Mouse (Mus musculus) hindbrain, embryonic 11.5 days (tissue): Measurements from ENCODE around the gene Rapgef6. TPM values are rescaled to one million over a fixed set of nuclear protein-coding genes. Genes with fewer than 3 reads are reported as not detected.

ENCODE experiments used
- ATAC-seq: fragments of 200-750 bp; cut with Nextera tagmentation; 2 replicates; pipeline ENCODE4 v1.8.0; 2017; ENCODE audit warnings: mild to moderate bottlenecking, moderate TSS enrichment, moderate library complexity; ENCODE audit not compliant: low FRiP score
- DNase-seq: peaks from one replicate; pipeline ENCODE4 v3.0.0-alpha.2; 2015; ENCODE audit warnings: low spot score
- H3K27ac ChIP-seq: fragments of 300-500 bp; sonication (generic); 2 replicates; pipeline ENCODE4 v1.5.1; 2014; ENCODE audit warnings: mild to moderate bottlenecking, low read depth, low read length
- H3K27me3 ChIP-seq: fragments of 300-500 bp; sonication (generic); 2 replicates; pipeline ENCODE4 v1.6.1; 2014; ENCODE audit warnings: mild to moderate bottlenecking, low read length, moderate library complexity, mixed read lengths; ENCODE audit not compliant: control insufficient read depth, insufficient read depth
- H3K36me3 ChIP-seq: fragments of 300-500 bp; sonication (generic); 2 replicates; pipeline ENCODE4 v1.6.1; 2014; ENCODE audit warnings: mild to moderate bottlenecking, low read length, moderate library complexity, mixed read lengths; ENCODE audit not compliant: control insufficient read depth, insufficient read depth
- H3K4me1 ChIP-seq: fragments of 300-500 bp; sonication (generic); replicated peaks from 2 replicates; pipeline ENCODE4 v1.6.1; 2014; ENCODE audit warnings: low read length, mixed read lengths; ENCODE audit not compliant: control insufficient read depth, insufficient read depth
- H3K4me2 ChIP-seq: fragments of 300-500 bp; sonication (generic); replicated peaks from 2 replicates; pipeline ENCODE4 v1.6.1; 2014; ENCODE audit warnings: mild to moderate bottlenecking, low read depth, low read length
- H3K4me3 ChIP-seq: fragments of 300-500 bp; sonication (generic); 2 replicates; pipeline ENCODE4 v1.5.1; 2014; ENCODE audit warnings: low read depth, low read length
- H3K9ac ChIP-seq: fragments of 300-500 bp; sonication (generic); 2 replicates; pipeline ENCODE4 v1.6.1; 2014; ENCODE audit warnings: low read depth, low read length
- H3K9me3 ChIP-seq: fragments of 300-500 bp; sonication (generic); 2 replicates; pipeline ENCODE4 v1.6.1; 2016; ENCODE audit warnings: low read length; ENCODE audit not compliant: control insufficient read depth
- WGBS: fragments of 180-500 bp; shearing (Covaris S2); extraction: QIAGEN DNeasy Blood & Tissue Kit; methylation state at CpG from one replicate; pipeline ENCODE4 v1.1.7; 2014; 5-methylcytosine and 5-hydroxymethylcytosine counted together
- polyA plus RNA-seq: library from polyadenylated mRNA; unstranded; fragments of >200 nt; fragmentation: Nextera tagmentation; extraction: Ambion mirVana; gene quantifications from 2 replicates; pipeline ENCODE4 v1.2.1, GENCODE M21; 2014

Rapgef6 gene
- polyA plus RNA-seq, 1 experiment from 2014 or later = 47.0 TPM

DNA sequence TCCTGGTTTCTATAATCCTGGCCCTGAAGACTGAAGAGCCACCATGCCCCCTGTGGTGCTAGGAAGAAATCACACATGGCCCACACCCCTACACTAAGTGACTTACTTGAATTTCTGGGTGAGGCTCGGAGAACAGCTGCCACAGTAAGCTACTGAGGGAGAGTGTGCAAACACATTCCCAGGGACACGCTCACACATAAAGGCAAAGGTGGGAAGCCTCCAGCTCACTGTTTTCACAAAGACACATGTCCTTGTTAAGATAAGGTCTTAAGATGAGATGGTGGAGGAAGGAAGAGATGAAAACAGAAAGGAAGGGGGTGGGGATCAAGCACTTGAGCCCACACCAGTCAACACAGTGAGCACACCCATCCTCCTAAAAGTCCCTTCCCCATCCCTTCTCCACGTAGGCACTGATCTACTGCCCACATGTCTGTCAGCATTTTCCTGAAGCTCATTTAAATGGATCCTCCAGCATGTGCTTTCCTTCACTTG is 204.0 kb downstream of the Rapgef6 start:
- no peak overlapping the region for H3K27ac ChIP-seq
- H3K4me3 ChIP-seq = no peak overlapping the region
- H3K4me1 ChIP-seq = no peaks in the 10 kb centered on the region
- no peaks in the 10 kb centered on the region for H3K27me3 ChIP-seq
- DNase-seq (no peak), ATAC-seq (no peak)
- H3K9ac ChIP-seq = no peak overlapping the region
- 82% methylated on average over 3 of the region's 3 CpGs for WGBS
- H3K4me2 ChIP-seq = no peak overlapping the region
- no peaks in the 10 kb centered on the region for H3K9me3 ChIP-seq
- no peaks in the 10 kb centered on the region; the same call in 1 of the 2 replicates for H3K36me3 ChIP-seq

DNA sequence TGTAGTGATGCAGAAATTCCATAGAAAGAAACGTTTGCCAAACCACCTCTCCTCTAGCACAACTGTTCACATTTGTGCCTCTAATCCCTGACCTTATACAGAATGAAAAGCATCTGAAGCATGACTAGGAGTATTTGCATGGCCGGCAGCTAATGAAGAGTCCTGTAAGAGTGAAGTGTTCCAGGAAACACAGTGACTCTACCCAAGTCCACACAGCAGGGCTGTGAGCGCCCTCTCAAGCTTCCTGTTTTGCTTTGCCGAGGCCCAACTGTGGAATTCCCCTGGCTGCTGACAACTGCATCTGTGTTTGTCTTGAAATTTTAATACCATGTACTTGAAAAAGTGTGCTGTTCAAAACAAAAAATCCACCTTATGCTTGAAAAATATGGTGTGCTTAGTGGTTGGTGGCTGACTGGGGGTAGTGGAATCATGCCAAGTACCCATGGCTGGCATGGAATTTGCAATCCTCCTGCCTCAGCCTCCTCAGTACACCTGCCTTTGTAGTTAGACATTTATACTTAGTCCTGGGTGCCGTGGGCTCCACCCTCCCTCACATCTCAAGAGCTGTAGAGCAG is 204.8 kb downstream of the Rapgef6 start:
- no peaks in the 10 kb centered on the region for H3K9me3 ChIP-seq
- H3K4me1 ChIP-seq = no peaks in the 10 kb centered on the region
- no peak overlapping the region for H3K4me2 ChIP-seq
- ATAC-seq (no peak), DNase-seq (no peak)
- WGBS = 77% methylated on average over 5 of the region's 5 CpGs
- H3K9ac ChIP-seq = no peak overlapping the region
- H3K27me3 ChIP-seq = no peaks in the 10 kb centered on the region
- no peak overlapping the region for H3K27ac ChIP-seq
- H3K36me3 ChIP-seq = no peaks in the 10 kb centered on the region; the same call in 1 of the 2 replicates
- no peak overlapping the region for H3K4me3 ChIP-seq

DNA sequence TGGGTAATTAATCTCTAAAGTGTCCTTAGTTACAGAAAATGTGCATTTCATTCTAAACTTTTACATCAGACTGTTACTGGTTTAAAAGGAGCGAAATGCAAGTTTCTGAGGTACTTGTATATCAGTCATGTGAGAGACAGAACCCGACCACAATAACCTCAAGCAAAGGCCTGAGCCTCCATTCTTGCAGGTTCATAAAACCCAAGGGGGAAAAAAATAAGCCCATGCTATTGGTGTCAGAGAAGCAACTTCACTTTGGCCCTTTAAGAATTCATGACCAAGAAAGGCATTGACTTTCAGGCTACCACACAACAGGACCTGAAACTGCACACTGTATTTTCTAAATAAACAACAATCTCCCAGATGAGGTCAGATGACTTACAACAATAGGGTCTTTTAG is 205.7 kb downstream of the Rapgef6 start:
- Histone ChIP-seq H3K4me3 (no peak overlapping the region), H3K4me2 (no peak overlapping the region), H3K27ac (no peak overlapping the region), H3K27me3 (no peaks in the 10 kb centered on the region), H3K9ac (no peak overlapping the region), H3K9me3 (no peaks in the 10 kb centered on the region), H3K36me3 (no peaks in the 10 kb centered on the region; the same call in 1 of the 2 replicates), H3K4me1 (no peaks in the 10 kb centered on the region)
- ATAC-seq (no peak), DNase-seq (no peak)
- WGBS = 89% methylated on average over 2 of the region's 2 CpGs

DNA sequence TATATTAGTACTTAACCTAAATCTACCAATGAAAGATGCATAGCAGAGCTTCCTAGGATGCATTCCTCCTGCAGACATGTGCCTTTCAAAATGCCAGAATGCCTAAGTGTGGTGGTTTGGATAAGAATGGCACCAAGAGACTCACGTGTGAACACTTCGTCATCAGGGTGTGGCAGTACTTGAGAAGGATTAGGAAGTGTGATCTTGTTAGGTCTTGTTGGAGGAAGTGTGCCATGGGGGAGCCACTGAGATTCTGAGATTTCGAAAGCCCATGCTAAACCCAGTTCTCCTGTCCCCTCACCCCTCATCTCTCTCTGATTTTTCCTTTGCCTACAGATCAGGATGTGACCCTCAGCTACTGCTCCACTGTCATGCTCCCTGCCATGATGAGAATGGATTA is 206.7 kb downstream of the Rapgef6 start:
- Histone ChIP-seq H3K27me3 (no peaks in the 10 kb centered on the region), H3K9me3 (no peaks in the 10 kb centered on the region), H3K4me3 (no peak overlapping the region), H3K36me3 (no peaks in the 10 kb centered on the region; the same call in 1 of the 2 replicates), H3K9ac (no peak overlapping the region), H3K4me2 (no peak overlapping the region), H3K27ac (no peak overlapping the region), H3K4me1 (no peaks in the 10 kb centered on the region)
- DNase-seq = no peak
- 92% methylated on average over 3 of the region's 3 CpGs for WGBS
- no peak for ATAC-seq

DNA sequence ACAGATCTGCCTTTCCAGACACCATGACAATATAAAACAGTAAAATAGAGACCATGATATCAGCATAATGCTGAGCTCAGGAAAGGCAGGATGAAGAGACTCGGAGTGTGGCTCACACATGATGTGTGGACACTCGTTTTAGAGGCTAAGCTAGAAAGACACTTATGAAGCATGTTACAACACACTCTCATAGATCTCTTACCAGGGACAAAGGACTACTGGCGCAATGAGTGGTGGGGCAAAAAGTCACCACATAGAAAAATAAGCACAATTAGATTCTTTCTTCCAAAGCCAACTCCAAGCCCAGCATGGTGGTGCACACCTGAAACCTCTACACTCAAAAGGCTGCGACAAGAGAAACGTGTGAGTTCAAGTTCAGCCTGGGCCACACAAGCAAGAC is 208.3 kb downstream of the Rapgef6 start:
- DNase-seq (no peak), ATAC-seq (no peak)
- H3K27me3 ChIP-seq = no peaks in the 10 kb centered on the region
- no peaks in the 10 kb centered on the region; the same call in 1 of the 2 replicates for H3K36me3 ChIP-seq
- H3K9ac ChIP-seq = no peak overlapping the region
- WGBS = 91% methylated on average over 5 of the region's 5 CpGs
- H3K4me1 ChIP-seq = no peaks in the 10 kb centered on the region
- H3K27ac ChIP-seq = no peak overlapping the region
- H3K9me3 ChIP-seq = no peaks in the 10 kb centered on the region
- H3K4me2 ChIP-seq = no peak overlapping the region
- no peak overlapping the region for H3K4me3 ChIP-seq

DNA sequence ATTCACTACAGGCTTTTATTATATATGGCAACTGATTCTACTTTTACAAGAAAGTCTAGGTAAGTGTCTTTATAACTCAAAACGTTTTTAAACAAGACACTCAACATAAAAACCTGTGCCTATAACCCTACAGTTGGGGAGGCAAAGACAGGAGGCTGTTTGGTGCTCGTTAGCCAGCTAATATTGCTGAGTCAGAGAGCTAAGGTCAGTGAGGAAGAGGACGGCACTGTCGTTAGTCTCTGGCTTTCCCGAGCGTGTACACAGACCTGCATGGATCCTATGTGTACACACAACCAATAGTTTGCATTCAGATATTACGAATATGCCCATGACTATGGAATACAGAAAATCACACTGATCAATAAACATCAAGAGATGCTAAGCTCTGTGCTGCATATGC is 208.7 kb downstream of the Rapgef6 start:
- Histone ChIP-seq H3K27me3 (no peaks in the 10 kb centered on the region), H3K36me3 (no peaks in the 10 kb centered on the region; the same call in 1 of the 2 replicates), H3K4me3 (no peak overlapping the region), H3K9ac (no peak overlapping the region), H3K4me2 (no peak overlapping the region), H3K4me1 (no peaks in the 10 kb centered on the region), H3K27ac (no peak overlapping the region), H3K9me3 (no peaks in the 10 kb centered on the region)
- WGBS = 89% methylated on average over 7 of the region's 7 CpGs
- no peak for ATAC-seq
- no peak for DNase-seq

DNA sequence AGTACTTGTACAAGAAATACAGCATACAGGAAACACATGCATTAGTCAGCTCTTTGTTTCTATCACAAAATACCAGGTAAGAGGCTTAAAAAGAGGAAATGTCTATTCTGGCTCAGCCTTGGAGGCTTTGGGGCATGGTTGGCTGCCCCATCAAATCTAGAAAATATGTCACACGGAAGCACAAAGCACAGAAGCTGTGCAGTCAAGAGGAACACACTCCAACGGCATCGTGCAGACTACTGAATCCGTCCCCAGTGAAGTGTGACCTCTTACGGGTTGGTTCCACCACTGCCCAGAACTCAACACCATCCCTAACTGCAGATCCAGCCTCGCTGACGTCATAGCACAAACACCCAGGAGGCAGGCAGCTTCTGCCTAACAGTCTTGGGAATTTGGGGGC is 210.9 kb downstream of the Rapgef6 start:
- DNase-seq (no peak), ATAC-seq (no peak)
- H3K9ac ChIP-seq = no peak overlapping the region
- no peak overlapping the region for H3K27ac ChIP-seq
- 79% methylated on average over 7 of the region's 7 CpGs for WGBS
- H3K4me3 ChIP-seq = no peak overlapping the region
- H3K36me3 ChIP-seq = no peaks in the 10 kb centered on the region; the same call in 1 of the 2 replicates
- H3K27me3 ChIP-seq = no peaks in the 10 kb centered on the region
- no peak overlapping the region for H3K4me2 ChIP-seq
- no peaks in the 10 kb centered on the region for H3K9me3 ChIP-seq
- H3K4me1 ChIP-seq = no peaks in the 10 kb centered on the region

DNA sequence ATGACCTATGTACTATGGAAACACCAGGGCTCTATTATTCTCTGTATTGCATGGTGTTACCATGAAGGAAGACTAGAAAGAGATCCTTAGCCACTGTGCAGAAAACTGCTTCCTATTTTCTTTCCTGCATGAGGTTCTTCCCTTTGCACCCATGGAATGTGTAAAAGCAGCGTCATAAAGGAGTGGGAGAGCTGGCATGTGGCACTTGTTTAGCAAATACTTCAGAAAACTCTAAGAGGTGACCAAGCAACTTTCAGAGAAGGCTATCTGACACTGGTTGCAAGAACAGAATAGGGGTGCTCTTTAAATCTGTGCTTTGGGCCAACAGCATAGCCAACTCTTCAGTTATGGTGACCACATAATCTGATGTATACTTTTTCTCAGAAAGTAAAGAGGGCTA is 212.5 kb downstream of the Rapgef6 start:
- Histone ChIP-seq H3K9me3 (no peaks in the 10 kb centered on the region), H3K27me3 (no peaks in the 10 kb centered on the region), H3K27ac (no peak overlapping the region), H3K4me3 (no peak overlapping the region), H3K4me2 (no peak overlapping the region), H3K4me1 (no peaks in the 10 kb centered on the region), H3K9ac (no peak overlapping the region), H3K36me3 (peaks cover 3% of the 10 kb centered on the region)
- no peak for ATAC-seq
- DNase-seq = no peak
- WGBS = 79% methylated on average over 1 of the region's 1 CpGs

DNA sequence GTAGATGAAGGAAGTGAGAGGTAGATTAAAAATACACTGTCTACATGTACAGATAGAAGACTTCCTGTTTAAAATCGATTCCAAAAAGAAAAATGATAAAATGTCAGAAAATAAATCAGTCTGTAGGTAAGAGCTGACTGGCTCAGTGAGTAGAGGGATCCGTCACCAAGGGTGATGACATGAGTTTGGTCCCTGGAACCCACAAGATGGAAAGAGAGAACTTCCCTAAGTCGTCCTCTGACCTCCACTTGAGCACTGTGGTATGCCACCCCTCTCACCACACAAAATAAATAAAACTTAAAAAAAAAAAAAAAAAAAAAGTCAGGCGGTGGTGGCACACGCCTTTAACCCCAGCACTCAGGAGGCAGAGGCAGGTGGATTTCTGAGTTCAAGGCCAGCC is 214.3 kb downstream of the Rapgef6 start:
- H3K4me3 ChIP-seq = no peak overlapping the region
- ATAC-seq (no peak), DNase-seq (no peak)
- no peak overlapping the region for H3K9ac ChIP-seq
- H3K9me3 ChIP-seq = no peaks in the 10 kb centered on the region
- WGBS = 92% methylated on average over 5 of the region's 5 CpGs
- no peak overlapping the region for H3K4me2 ChIP-seq
- H3K27ac ChIP-seq = no peak overlapping the region
- no peaks in the 10 kb centered on the region for H3K27me3 ChIP-seq
- H3K4me1 ChIP-seq = no peaks in the 10 kb centered on the region
- H3K36me3 ChIP-seq = peaks cover 3% of the 10 kb centered on the region; the same call in 1 of the 2 replicates
